Mouse (Mus musculus) olfactory bulb, adult 2 months (tissue): ENCODE results near the gene Cul3. TPM values are rescaled to one million over a fixed set of nuclear protein-coding genes. Genes with fewer than 3 reads are reported as not detected.

Experiments
- H3K27ac ChIP-seq: fragments of 200-500 bp; 2 replicates; pipeline ENCODE4 v1.5.1; 2012; ENCODE audit warnings: low read depth, low read length; ENCODE audit not compliant: insufficient read depth
- H3K4me1 ChIP-seq: fragments of 200-500 bp; 2 replicates; pipeline ENCODE4 v1.6.1; 2012; ENCODE audit warnings: low read length; ENCODE audit not compliant: control insufficient read depth, insufficient read depth
- H3K4me3 ChIP-seq: fragments of 200-500 bp; 2 replicates; pipeline ENCODE4 v1.5.1; 2012; ENCODE audit warnings: mild to moderate bottlenecking, low read depth, low read length, moderate library complexity; ENCODE audit not compliant: insufficient read depth
- CTCF ChIP-seq: fragments of 200-500 bp; IDR thresholded peaks from 2 replicates; pipeline ENCODE4 v1.5.1; 2012; ENCODE audit warnings: low read depth, mild to moderate bottlenecking, low read length, moderate library complexity; ENCODE audit not compliant: insufficient read depth
- POLR2A ChIP-seq: fragments of 200-500 bp; IDR thresholded peaks from 2 replicates; pipeline ENCODE4 v1.6.1; 2012; ENCODE audit warnings: mild to moderate bottlenecking, low read depth, low read length, moderate library complexity; ENCODE audit not compliant: insufficient read depth
- WGBS: fragments of 180-500 bp; shearing (Covaris S2); methylation state at CpG from one replicate; pipeline ENCODE4 v1.1.7; 2018; 5-methylcytosine and 5-hydroxymethylcytosine counted together
- polyA plus RNA-seq: library from polyadenylated mRNA; stranded (reverse); fragments of >200 nt; gene quantifications from 2 replicates; pipeline ENCODE4 v1.2.4, GENCODE M21; 2012; ENCODE audit warnings: low replicate concordance; ENCODE audit not compliant: missing spikeins, insufficient read depth, insufficient read length

Gene Cul3
- polyA plus RNA-seq, 1 experiment = 477 TPM

- H3K4me3 ChIP-seq = no peak overlapping the region
- WGBS = 71% methylated on average over 2 of the region's 2 CpGs
- no peaks in the 10 kb centered on the region for H3K4me1 ChIP-seq
- TF ChIP-seq POLR2A = no peak
- TF ChIP-seq CTCF = no peak
- no peak overlapping the region for H3K27ac ChIP-seq
Measured at GRCm38 (mm10) chr1:80325761-80326160, 14.5 kb downstream of the Cul3 start.

- Histone ChIP-seq H3K27ac (no peak overlapping the region), H3K4me3 (no peak overlapping the region), H3K4me1 (no peaks in the 10 kb centered on the region)
- TF ChIP-seq POLR2A (no peak), CTCF (no peak)
Measured at GRCm38 (mm10) chr1:80324370-80324769, 15.9 kb downstream of the Cul3 start.

- H3K4me3 ChIP-seq = no peak overlapping the region
- no peaks in the 10 kb centered on the region for H3K4me1 ChIP-seq
- WGBS = 77% methylated on average over 3 of the region's 3 CpGs
- H3K27ac ChIP-seq = no peak overlapping the region
- no peak for TF ChIP-seq POLR2A
Measured at GRCm38 (mm10) chr1:80315533-80316045, 24.7 kb downstream of the Cul3 start.

- WGBS = 64% methylated on average over 4 of the region's 4 CpGs
- TF ChIP-seq POLR2A (no peak), CTCF (no peak)
- no peak overlapping the region for H3K27ac ChIP-seq
- H3K4me3 ChIP-seq = no peak overlapping the region
- no peaks in the 10 kb centered on the region for H3K4me1 ChIP-seq
Measured at GRCm38 (mm10) chr1:80293307-80293706, 47.0 kb downstream of the Cul3 start.

GRCm38 (mm10) chr1:80278731-80279130 is 61.5 kb downstream of the Cul3 start:
- no peaks in the 10 kb centered on the region for H3K4me1 ChIP-seq

GRCm38 (mm10) chr1:80260443-80260842 is 79.8 kb downstream of the Cul3 start:
- WGBS = 82% methylated on average over 1 of the region's 1 CpGs
- no peak overlapping the region for H3K27ac ChIP-seq
- H3K4me1 ChIP-seq = no peaks in the 10 kb centered on the region
- no peak overlapping the region for H3K4me3 ChIP-seq
- TF ChIP-seq CTCF (no peak), POLR2A (no peak)

More at GRCm38 (mm10) chr1:80278731-80279130, 61.5 kb downstream of the Cul3 start:
- H3K27ac ChIP-seq = no peak overlapping the region
- TF ChIP-seq CTCF (no peak), POLR2A (no peak)
- H3K4me3 ChIP-seq = no peak overlapping the region
- 83% methylated on average over 1 of the region's 1 CpGs for WGBS

GRCm38 (mm10) chr1:80258632-80259031 is 81.6 kb downstream of the Cul3 start:
- Histone ChIP-seq H3K4me3 (no peak overlapping the region), H3K27ac (no peak overlapping the region), H3K4me1 (no peaks in the 10 kb centered on the region)
- WGBS = 78% methylated on average over 4 of the region's 4 CpGs
- TF ChIP-seq POLR2A (no peak), CTCF (no peak)

- Histone ChIP-seq H3K4me3 (no peak overlapping the region), H3K4me1 (no peaks in the 10 kb centered on the region), H3K27ac (no peak overlapping the region)
- TF ChIP-seq CTCF (no peak), POLR2A (no peak)
Measured at GRCm38 (mm10) chr1:80253309-80253708, 87.0 kb downstream of the Cul3 start.

GRCm38 (mm10) chr1:80250247-80250646 is 90.0 kb downstream of the Cul3 start:
- H3K27ac ChIP-seq = no peak overlapping the region
- TF ChIP-seq POLR2A (no peak), CTCF (no peak)
- H3K4me3 ChIP-seq = no peak overlapping the region
- no peaks in the 10 kb centered on the region for H3K4me1 ChIP-seq
- WGBS = 96% methylated on average over 5 of the region's 5 CpGs

- no peak for TF ChIP-seq POLR2A
- no peak for TF ChIP-seq CTCF
- Histone ChIP-seq H3K27ac (no peak overlapping the region), H3K4me1 (no peaks in the 10 kb centered on the region), H3K4me3 (no peak overlapping the region)
Measured at GRCm38 (mm10) chr1:80247131-80247530, 93.1 kb downstream of the Cul3 start.
